Mouse (Mus musculus): ENCODE measurements around the gene Ralgps1. TPM values are rescaled to one million over a fixed set of nuclear protein-coding genes. Genes with fewer than 3 reads are reported as not detected.

The Ralgps1 gene
- total RNA-seq, 2 experiments from 2014 or later = 4.8 to 5.6 TPM

GRCm38 (mm10) chr2:33295115-33295514 lies 76.2 kb downstream of the Ralgps1 start:
- DNase-seq = no peak
- intact Hi-C loops (cut with DNase I) = no loop called here

DNA sequence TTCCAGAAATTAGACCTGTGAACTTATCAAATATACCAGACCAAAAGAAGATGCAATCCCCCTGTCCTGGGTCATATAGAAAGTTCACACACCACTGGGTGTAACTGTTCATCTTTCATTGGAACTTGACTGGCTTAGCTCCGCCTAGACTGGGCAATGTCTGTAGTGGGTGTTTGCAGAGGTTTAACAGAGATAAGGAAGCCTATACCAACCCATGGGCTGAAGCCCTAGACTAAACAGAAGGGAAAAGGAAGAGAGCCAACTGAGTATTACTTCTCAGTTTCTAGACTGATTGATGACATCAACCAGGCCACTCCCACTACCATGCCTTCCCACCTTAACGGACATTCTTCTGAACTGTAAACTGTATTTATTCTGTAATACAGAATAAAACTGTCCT lies 79.2 kb downstream of the Ralgps1 start:
- no peak for DNase-seq
- intact Hi-C loops (cut with DNase I) = no loop called here

DNA sequence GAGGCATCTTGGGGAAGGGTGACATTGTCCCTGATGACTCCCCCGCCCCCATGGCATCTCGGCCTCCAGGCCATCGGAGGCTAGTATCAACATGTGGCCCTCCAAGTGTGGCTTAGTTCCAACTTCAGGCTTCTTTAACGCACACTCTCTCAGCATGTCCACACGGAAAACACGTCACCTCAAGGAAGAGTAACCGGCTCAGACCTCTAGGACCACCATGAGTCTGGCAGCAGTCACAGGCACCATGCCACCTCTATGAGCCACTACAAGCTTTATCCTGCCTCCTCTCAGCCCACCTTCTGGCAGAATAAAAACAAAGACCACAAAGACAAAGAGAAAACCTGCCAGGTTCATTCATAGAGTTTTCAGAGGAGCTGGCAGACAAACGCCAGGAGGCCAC lies 80.8 kb downstream of the Ralgps1 start:
- no peak for DNase-seq
- intact Hi-C loops (cut with DNase I) = loop anchor here (2.0 kb wide), 1 partner anchor 22 kb away; no protein-coding TSS in a partner anchor

GRCm38 (mm10) chr2:33288837-33289236 lies 82.4 kb downstream of the Ralgps1 start:
- intact Hi-C loops (cut with DNase I) = no loop called here
- no peak for DNase-seq

GRCm38 (mm10) chr2:33283674-33284073 lies 87.6 kb downstream of the Ralgps1 start:
- DNase-seq = no peak
- intact Hi-C loops (cut with DNase I) = no loop called here

GRCm38 (mm10) chr2:33282877-33283276 lies 88.4 kb downstream of the Ralgps1 start:
- DNase-seq = peak; percentile 70 to 75
- intact Hi-C loops (cut with DNase I) = no loop called here

DNA sequence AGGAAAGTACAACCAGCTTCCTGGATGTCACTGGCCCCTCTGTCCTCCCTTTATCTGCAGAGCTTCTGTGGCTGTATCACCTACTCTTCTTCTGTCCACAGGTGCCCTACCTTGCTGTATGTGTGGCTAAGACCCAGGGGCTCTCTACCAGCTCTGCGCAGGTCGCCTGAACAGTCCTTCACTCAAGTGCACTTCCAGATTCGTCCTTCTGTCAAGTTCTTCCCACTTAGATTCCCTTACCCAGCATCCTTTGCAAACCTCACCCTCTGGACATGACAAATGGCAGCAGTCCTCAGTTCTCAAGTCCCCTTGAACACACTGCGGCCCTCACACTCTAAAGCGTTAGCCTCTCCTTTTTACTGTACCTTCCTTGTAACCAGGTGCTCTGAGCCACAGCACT lies 89.5 kb downstream of the Ralgps1 start:
- intact Hi-C loops (cut with DNase I) = no loop called here

GRCm38 (mm10) chr2:33280525-33280924 lies 90.8 kb downstream of the Ralgps1 start:
- no peak for DNase-seq
- intact Hi-C loops (cut with DNase I) = no loop called here

More for the DNA sequence above, 89.5 kb downstream of the Ralgps1 start:
- no peak for DNase-seq

- intact Hi-C loops (cut with DNase I) = no loop called here
- no peak for DNase-seq
These were observed 91.5 kb downstream of the Ralgps1 start for GRCm38 (mm10) chr2:33279758-33280157.

DNA sequence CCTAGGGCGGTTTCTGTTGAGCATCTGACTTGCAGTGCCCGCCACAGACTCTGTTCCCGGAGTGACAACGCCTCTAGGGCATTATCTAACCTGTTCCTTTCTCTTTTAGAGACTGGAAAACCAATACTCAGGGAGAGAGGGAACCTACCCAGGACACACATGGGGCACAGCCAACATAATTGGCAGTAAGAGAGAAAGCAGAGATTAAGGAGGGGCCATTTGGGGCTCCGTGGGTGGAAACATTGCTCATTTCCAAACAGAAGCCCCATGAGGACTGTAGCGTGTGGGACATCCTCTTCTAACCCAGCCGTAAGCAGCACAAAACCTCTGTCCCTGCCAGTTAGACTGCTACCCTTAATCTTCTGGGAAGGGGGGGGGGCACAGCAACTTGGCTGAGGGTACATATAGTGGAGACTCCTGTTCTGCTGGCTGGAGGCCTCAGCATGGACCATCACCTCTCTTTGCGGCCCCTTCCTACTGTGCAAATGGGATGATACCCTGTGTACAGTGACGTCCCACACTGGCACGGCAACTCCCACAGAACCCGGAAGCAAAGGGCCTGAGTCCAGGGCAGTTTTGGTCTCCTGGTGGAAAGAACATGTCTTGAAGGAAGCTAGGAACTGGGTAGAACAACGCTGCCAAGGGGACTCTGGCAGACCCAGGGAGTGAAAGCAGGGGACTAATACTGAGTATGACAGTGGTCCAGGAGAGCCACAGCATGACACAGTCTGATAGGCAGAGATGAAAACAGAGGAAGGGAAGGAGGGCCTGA lies 96.4 kb downstream of the Ralgps1 start:
- intact Hi-C loops (cut with DNase I) = no loop called here

DNA sequence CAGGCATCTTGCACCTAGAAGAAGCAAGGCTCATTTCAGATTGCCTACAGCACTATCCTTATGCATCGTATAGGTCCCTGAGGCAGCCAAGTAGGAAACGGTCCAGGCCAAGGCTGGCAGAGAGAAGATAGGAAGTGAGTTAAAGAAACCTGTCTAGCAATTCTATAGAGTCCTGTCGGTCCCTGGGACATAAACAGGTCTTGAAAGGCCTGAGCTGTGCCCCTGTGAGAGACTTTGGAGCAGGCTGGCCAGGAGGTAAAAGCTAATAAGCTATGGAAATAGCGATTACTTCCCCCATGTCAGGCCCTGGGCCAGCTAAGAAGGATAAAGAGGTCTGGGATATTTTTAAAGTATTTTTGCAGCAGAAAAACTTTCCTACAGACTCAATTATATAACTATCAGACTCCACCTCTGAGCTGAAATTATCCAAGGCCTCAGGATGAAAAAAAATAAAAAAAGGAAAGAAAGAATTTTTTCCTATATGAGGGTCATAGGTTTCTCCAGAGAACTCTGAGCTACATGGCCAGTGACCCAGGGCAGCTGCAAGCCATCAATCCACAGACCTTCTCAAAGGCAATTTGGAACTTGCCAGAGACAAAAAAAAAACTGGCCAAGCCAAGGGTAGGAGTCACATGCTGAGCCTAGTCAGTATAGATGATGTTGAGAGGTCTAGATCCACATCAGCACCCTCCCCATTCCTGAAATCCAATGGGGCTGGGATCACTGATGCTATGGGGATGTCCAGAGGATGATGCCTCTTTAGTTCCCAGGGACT lies 98.4 kb downstream of the Ralgps1 start:
- intact Hi-C loops (cut with DNase I) = no loop called here
- no peak for DNase-seq

More for the DNA sequence above, 96.4 kb downstream of the Ralgps1 start:
- no peak for DNase-seq

GRCm38 (mm10) chr2:33271511-33271910 lies 99.8 kb downstream of the Ralgps1 start:
- intact Hi-C loops (cut with DNase I) = no loop called here
- no peak for DNase-seq

GRCm38 (mm10) chr2:33270569-33270968 lies 100.7 kb downstream of the Ralgps1 start:
- intact Hi-C loops (cut with DNase I) = no loop called here
- DNase-seq = no peak

DNA sequence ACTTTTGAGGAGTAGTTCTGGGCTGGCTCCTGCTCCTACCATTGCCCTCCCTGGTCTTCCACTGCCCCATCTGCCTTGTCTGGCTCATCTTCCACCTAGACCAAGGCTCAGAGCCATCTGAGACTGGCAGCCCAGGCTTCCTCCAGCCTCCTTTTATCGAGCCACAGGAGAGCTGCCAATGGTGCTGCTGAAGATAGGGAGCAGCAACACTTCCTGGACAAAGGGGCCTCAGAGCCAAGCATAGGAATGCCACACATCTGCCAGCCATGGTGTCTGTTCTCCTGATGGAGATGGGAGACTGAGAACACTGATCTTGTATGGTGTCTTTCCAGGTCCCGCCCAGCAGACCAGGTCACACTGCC lies 102.2 kb downstream of the Ralgps1 start:
- intact Hi-C loops (cut with DNase I) = loop anchor here (5.0 kb wide), 1 partner anchor 48 kb away; no protein-coding TSS in a partner anchor
- DNase-seq = no peak

DNA sequence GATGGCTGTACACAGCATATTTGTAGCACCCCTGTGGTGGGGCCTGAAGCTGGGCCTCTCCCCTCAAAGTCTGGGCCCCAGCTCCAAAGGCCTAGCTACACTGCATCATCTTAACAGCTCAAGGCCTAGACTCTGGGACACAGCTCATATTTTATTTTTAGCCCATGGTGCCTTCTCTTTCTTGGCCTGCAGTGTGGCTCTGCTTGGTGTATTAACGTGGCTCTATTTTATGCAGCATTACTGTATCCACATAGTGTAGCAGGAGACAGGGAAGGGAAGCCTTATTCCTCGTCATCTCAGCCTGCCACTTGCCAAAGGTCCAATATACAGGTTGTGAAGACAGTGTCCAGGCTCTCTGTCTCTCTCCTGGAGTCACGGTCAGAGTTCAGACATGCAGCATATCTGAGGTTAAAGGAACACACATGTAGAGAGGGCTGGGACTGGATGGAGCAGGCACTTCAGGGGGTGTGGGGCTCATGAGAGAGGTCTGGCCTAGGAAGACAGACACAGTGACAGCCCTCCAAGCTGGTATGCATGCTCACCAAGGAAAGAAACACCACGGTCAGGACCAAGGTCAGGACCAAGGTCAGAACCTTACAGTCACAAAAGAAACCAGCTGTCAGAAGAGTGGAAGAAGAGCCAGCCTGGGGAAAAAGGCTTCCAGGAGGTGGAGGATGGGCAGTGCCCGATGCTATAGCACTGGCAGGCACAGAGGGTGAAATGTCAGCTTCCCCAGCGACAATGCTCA lies 102.7 kb downstream of the Ralgps1 start:
- intact Hi-C loops (cut with DNase I) = loop anchor here (5.0 kb wide), 1 partner anchor 49 kb away; no protein-coding TSS in a partner anchor
- DNase-seq = no peak

DNA sequence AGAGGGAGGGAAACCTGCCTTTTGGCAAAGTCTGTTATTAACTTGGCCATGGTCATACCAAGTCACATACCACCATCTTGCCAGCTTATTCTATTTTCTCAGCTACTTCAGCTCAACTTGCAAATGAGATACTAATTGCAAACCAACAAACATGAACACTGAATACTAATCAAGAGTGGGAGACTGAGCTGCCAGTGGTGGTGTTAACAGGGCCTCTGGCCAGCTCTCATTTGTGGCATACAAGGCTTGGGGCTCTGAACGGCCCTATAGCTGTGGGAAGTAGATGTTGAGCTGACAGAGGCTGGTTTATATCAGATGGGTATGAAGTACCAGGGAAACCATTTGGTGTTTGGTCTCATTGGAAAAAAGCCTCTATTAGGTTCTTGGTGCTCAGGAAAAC lies 104.2 kb downstream of the Ralgps1 start:
- intact Hi-C loops (cut with DNase I) = loop anchor here (5.0 kb wide), 1 partner anchor 50 kb away; no protein-coding TSS in a partner anchor
- no peak for DNase-seq

DNA sequence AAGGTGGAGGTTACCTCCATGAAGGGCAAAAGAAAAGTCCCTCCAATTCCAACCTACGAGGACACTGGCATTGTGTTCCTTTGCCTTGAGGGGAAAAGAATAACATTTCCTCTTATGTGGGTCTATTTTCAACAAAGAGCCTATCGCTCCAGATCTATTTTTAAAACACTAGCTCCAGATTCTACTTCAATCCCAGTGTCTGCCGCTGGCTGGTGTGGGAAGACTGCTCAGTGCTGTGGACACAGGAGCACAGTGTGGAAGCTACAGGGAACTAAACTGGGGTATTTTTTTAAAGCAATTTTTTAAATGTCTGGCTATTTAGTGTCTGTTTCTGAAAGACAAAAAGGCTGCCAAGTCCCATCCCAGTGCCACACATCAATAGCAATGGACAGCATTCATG lies 105.5 kb downstream of the Ralgps1 start:
- intact Hi-C loops (cut with DNase I) = loop anchor here (5.0 kb wide), 1 partner anchor 52 kb away; no protein-coding TSS in a partner anchor
- no peak for DNase-seq

DNA sequence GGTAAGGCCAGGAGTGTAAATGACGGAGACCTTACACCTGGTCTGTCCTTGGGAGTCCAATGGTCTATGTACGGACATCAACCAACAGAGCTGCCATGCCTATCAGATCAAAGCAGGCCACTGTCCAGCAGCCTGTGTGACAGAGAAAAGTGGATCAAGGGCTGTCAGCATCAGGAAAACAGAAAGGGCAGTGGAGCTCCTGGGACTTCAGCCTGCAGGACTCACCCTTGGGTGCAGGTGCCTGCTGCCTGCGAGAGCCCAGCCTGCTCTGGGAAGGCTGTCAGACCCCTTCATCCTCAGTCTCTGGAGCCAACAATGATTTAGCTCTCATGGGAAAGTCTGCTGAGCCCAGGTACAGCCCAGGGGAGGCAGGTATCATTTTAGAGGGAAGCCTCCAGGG lies 109.8 kb downstream of the Ralgps1 start:
- intact Hi-C loops (cut with DNase I) = no loop called here
- no peak for DNase-seq

GRCm38 (mm10) chr2:33260772-33261171 lies 110.5 kb downstream of the Ralgps1 start:
- intact Hi-C loops (cut with DNase I) = no loop called here
- DNase-seq = no peak

DNA sequence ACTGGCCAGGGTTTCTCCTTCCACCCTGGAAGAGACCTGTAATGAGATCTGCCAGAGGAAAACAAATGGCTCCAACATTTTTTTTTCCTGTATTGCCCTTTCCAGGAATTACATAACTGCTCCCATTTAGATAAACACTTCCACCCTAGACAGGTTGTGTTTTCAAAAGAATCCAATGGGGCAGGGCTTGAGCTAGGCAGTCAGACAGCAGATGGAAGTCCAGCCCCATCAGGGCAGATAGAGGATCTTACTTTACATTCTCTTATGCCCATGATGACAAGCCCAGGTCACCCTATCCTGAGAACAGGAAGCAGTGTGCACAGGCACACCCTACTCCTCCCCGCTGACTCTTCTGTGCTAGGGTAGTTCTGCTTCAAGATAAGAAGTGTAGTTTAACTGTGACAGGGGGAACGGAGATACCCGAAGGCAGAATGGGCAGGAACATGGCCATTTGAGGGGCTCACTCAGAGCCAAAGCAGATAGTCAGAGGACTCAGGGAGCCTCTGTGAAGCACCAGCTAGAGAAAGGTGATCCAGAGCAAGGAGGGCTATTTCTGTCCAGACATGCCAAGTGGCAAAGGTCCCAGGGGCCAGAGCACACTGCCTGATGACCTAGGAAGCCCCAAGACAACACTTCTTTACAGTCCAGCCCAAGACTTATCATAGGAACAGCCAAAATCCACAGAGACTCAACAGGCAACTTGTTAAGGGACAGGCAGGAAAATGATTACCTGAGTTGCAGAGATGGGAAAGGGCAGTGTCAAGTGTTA lies 114.3 kb downstream of the Ralgps1 start:
- intact Hi-C loops (cut with DNase I) = no loop called here

More for the DNA sequence above, 114.3 kb downstream of the Ralgps1 start:
- no peak for DNase-seq
